Mouse (Mus musculus): Measurements from ENCODE around the gene Taok3. TPM values are rescaled to one million over a fixed set of nuclear protein-coding genes. Genes with fewer than 3 reads are reported as not detected.

The Taok3 gene
- polyA plus RNA-seq, 1 experiment from 2014 or later: 16.3 TPM

DNA sequence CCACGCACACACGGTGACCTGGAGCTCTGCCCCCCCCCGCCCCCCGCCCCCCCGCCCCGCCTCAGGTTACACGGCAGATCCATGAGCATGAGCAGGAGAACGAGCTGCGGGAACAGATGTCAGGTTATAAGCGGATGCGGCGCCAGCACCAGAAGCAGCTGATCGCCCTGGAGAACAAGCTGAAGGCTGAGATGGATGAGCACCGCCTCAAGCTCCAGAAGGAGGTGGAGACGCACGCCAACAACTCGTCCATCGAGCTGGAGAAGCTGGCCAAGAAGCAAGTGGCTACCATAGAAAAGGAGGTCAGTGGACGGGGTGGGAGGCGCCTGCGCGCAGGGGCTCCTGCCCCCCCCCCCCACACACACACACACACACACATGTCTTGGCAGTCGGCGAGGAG, 130.9 kb downstream of the Taok3 start:
- WGBS: 72% methylated on average over 20 of the region's 24 CpGs
- H3K36me3 ChIP-seq (ENCODE audit: control insufficient read depth, insufficient read depth, low read length): peaks cover 6% of the 10 kb centered on the region
- H3K27me3 ChIP-seq (ENCODE audit: control insufficient read depth, insufficient read depth, low read length): no peaks in the 10 kb centered on the region
- ATAC-seq (ENCODE audit: low FRiP score, low TSS enrichment): no peak
- H3K4me2 ChIP-seq (replicated peaks; ENCODE audit: low read depth, low read length): no peak overlapping the region
- no peaks in the 10 kb centered on the region for H3K9me3 ChIP-seq (ENCODE audit: control insufficient read depth, low read length)
- no peak overlapping the region for H3K9ac ChIP-seq (ENCODE audit: low read depth, low read length)
- H3K27ac ChIP-seq (ENCODE audit: low read depth, low read length): no peak overlapping the region
- H3K4me1 ChIP-seq (ENCODE audit: control insufficient read depth, insufficient read depth, low read length): no peaks in the 10 kb centered on the region
- no peak overlapping the region for H3K4me3 ChIP-seq (ENCODE audit: low read length)

GRCm38 (mm10) chr5:117251763-117252162, 131.8 kb downstream of the Taok3 start:
- H3K27me3 ChIP-seq (ENCODE audit: control insufficient read depth, insufficient read depth, low read length): no peaks in the 10 kb centered on the region
- ATAC-seq (ENCODE audit: low FRiP score, low TSS enrichment): no peak
- no peaks in the 10 kb centered on the region for H3K4me1 ChIP-seq (ENCODE audit: control insufficient read depth, insufficient read depth, low read length)
- H3K9me3 ChIP-seq (ENCODE audit: control insufficient read depth, low read length): no peaks in the 10 kb centered on the region
- WGBS: 89% methylated on average over 3 of the region's 3 CpGs
- H3K36me3 ChIP-seq (ENCODE audit: control insufficient read depth, insufficient read depth, low read length): peaks cover 9% of the 10 kb centered on the region
- no peak overlapping the region for H3K27ac ChIP-seq (ENCODE audit: low read depth, low read length)
- H3K9ac ChIP-seq (ENCODE audit: low read depth, low read length): no peak overlapping the region
- H3K4me3 ChIP-seq (ENCODE audit: low read length): no peak overlapping the region
- no peak overlapping the region for H3K4me2 ChIP-seq (replicated peaks; ENCODE audit: low read depth, low read length)

DNA sequence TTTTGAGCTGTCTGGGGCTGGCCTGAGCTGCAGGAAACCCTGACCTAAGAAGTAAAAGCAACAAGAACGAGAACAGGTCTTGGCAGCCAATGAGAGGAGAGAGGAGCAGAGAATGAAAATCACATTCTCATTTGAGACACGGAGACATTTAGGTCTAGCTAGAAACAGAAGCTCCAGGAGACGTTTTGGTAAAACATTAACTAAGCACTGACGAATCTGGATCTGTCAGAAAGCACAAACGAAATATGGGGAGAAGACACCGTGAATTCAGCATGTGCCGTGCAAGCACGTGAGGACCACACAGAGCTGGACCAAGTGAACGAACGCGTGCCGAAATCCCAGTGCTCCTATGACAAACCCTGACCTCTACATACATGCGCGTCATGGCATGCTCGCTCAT, 138.3 kb downstream of the Taok3 start:
- no peak overlapping the region for H3K27ac ChIP-seq (ENCODE audit: low read depth, low read length)
- no peak overlapping the region for H3K9ac ChIP-seq (ENCODE audit: low read depth, low read length)
- no peak overlapping the region for H3K4me2 ChIP-seq (replicated peaks; ENCODE audit: low read depth, low read length)
- ATAC-seq (ENCODE audit: low FRiP score, low TSS enrichment): no peak
- no peaks in the 10 kb centered on the region for H3K27me3 ChIP-seq (ENCODE audit: control insufficient read depth, insufficient read depth, low read length)
- 90% methylated on average over 15 of the region's 15 CpGs for WGBS
- H3K9me3 ChIP-seq (ENCODE audit: control insufficient read depth, low read length): no peaks in the 10 kb centered on the region
- H3K4me1 ChIP-seq (ENCODE audit: control insufficient read depth, insufficient read depth, low read length): no peaks in the 10 kb centered on the region
- peaks cover 9% of the 10 kb centered on the region for H3K36me3 ChIP-seq (ENCODE audit: control insufficient read depth, insufficient read depth, low read length)
- no peak overlapping the region for H3K4me3 ChIP-seq (ENCODE audit: low read length)

- H3K27me3 ChIP-seq (ENCODE audit: control insufficient read depth, insufficient read depth, low read length): no peaks in the 10 kb centered on the region
- no peak overlapping the region for H3K4me2 ChIP-seq (replicated peaks; ENCODE audit: low read depth, low read length)
- no peak overlapping the region for H3K4me3 ChIP-seq (ENCODE audit: low read length)
- H3K9ac ChIP-seq (ENCODE audit: low read depth, low read length): no peak overlapping the region
- WGBS: 89% methylated on average over 19 of the region's 21 CpGs
- H3K4me1 ChIP-seq (ENCODE audit: control insufficient read depth, insufficient read depth, low read length): no peaks in the 10 kb centered on the region
- H3K9me3 ChIP-seq (ENCODE audit: control insufficient read depth, low read length): no peaks in the 10 kb centered on the region
- H3K27ac ChIP-seq (ENCODE audit: low read depth, low read length): no peak overlapping the region
- peaks cover 6% of the 10 kb centered on the region; the same call in 1 of the 2 replicates for H3K36me3 ChIP-seq (ENCODE audit: control insufficient read depth, insufficient read depth, low read length)
- ATAC-seq (ENCODE audit: low FRiP score, low TSS enrichment): no peak
Observed at GRCm38 (mm10) chr5:117263566-117263965, 143.6 kb downstream of the Taok3 start.

- Histone ChIP-seq H3K4me1 (ENCODE audit: control insufficient read depth, insufficient read depth, low read length) (no peaks in the 10 kb centered on the region), H3K9ac (ENCODE audit: low read depth, low read length) (no peak overlapping the region), H3K27me3 (ENCODE audit: control insufficient read depth, insufficient read depth, low read length) (no peaks in the 10 kb centered on the region), H3K4me2 (replicated peaks; ENCODE audit: low read depth, low read length) (no peak overlapping the region), H3K27ac (ENCODE audit: low read depth, low read length) (no peak overlapping the region), H3K36me3 (ENCODE audit: control insufficient read depth, insufficient read depth, low read length) (peaks cover 6% of the 10 kb centered on the region; the same call in 1 of the 2 replicates), H3K9me3 (ENCODE audit: control insufficient read depth, low read length) (no peaks in the 10 kb centered on the region), H3K4me3 (ENCODE audit: low read length) (no peak overlapping the region)
- 42% methylated on average over 5 of the region's 5 CpGs for WGBS
- ATAC-seq (ENCODE audit: low FRiP score, low TSS enrichment): no peak
Observed at GRCm38 (mm10) chr5:117264701-117265100, 144.8 kb downstream of the Taok3 start.

DNA sequence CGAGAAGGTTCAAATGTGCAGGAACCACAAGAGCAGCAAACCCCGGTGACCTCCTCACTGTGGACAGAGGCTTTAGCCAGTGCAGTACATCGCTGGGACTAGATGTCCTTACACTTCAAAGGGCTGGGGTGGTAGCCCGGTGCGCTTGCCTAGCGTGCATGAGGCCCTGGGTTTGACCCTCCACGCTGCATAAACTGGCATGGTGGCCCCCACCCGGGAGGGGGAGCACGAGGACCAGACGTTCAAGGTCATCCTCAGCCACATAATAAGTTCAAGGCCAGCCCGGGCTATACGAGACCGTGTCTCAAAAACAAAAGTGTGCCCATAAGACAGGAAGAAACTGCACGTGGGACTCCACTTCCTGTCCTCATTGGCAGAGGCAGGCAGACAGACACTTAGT, 148.0 kb downstream of the Taok3 start:
- H3K4me2 ChIP-seq (replicated peaks; ENCODE audit: low read depth, low read length): no peak overlapping the region
- no peak overlapping the region for H3K9ac ChIP-seq (ENCODE audit: low read depth, low read length)
- no peaks in the 10 kb centered on the region for H3K9me3 ChIP-seq (ENCODE audit: control insufficient read depth, low read length)
- no peaks in the 10 kb centered on the region for H3K4me1 ChIP-seq (ENCODE audit: control insufficient read depth, insufficient read depth, low read length)
- ATAC-seq (ENCODE audit: low FRiP score, low TSS enrichment): no peak
- WGBS: 66% methylated on average over 14 of the region's 14 CpGs
- no peak overlapping the region for H3K27ac ChIP-seq (ENCODE audit: low read depth, low read length)
- no peak overlapping the region for H3K4me3 ChIP-seq (ENCODE audit: low read length)
- H3K27me3 ChIP-seq (ENCODE audit: control insufficient read depth, insufficient read depth, low read length): no peaks in the 10 kb centered on the region
- peaks cover 6% of the 10 kb centered on the region; the same call in 1 of the 2 replicates for H3K36me3 ChIP-seq (ENCODE audit: control insufficient read depth, insufficient read depth, low read length)

- ATAC-seq (ENCODE audit: low FRiP score, low TSS enrichment): no peak
- Histone ChIP-seq H3K4me2 (replicated peaks; ENCODE audit: low read depth, low read length) (no peak overlapping the region), H3K4me1 (ENCODE audit: control insufficient read depth, insufficient read depth, low read length) (no peaks in the 10 kb centered on the region), H3K36me3 (ENCODE audit: control insufficient read depth, insufficient read depth, low read length) (peaks cover 2% of the 10 kb centered on the region; the same call in 1 of the 2 replicates), H3K27me3 (ENCODE audit: control insufficient read depth, insufficient read depth, low read length) (no peaks in the 10 kb centered on the region), H3K9me3 (ENCODE audit: control insufficient read depth, low read length) (no peaks in the 10 kb centered on the region), H3K4me3 (ENCODE audit: low read length) (no peak overlapping the region), H3K9ac (ENCODE audit: low read depth, low read length) (no peak overlapping the region), H3K27ac (ENCODE audit: low read depth, low read length) (no peak overlapping the region)
- WGBS: 52% methylated on average over 5 of the region's 5 CpGs
Observed at GRCm38 (mm10) chr5:117268749-117269148, 148.8 kb downstream of the Taok3 start.

DNA sequence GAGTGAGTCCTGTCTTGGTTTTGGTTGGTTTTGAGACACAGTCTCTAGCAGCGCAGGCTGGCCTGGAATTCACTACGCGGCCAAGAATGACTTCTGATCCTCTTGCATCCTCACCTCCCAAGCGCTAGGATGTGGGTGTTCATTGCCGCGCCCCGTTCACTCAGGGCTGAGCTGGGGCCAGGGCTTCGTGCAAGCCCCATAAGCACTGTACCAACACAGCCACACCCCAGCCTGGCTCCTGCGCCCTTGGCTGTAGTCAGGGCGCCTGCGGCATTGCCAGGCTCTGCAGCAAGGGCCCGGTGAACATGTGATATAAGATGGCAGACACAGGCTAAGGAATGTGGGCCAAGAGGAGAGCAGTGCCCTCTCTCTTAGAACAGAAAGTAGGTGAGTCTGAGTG, 149.5 kb downstream of the Taok3 start:
- 91% methylated on average over 12 of the region's 12 CpGs for whole genome bisulfite sequencing
- Histone ChIP-seq H3K4me2 (replicated peaks; ENCODE audit: low read depth, low read length) (no peak overlapping the region), H3K36me3 (ENCODE audit: control insufficient read depth, insufficient read depth, low read length) (no peaks in the 10 kb centered on the region), H3K4me1 (ENCODE audit: control insufficient read depth, insufficient read depth, low read length) (no peaks in the 10 kb centered on the region), H3K9me3 (ENCODE audit: control insufficient read depth, low read length) (no peaks in the 10 kb centered on the region), H3K27ac (ENCODE audit: low read depth, low read length) (no peak overlapping the region), H3K27me3 (ENCODE audit: control insufficient read depth, insufficient read depth, low read length) (no peaks in the 10 kb centered on the region), H3K4me3 (ENCODE audit: low read length) (no peak overlapping the region), H3K9ac (ENCODE audit: low read depth, low read length) (no peak overlapping the region)
- no peak for ATAC-seq (ENCODE audit: low FRiP score, low TSS enrichment)

GRCm38 (mm10) chr5:117271945-117272344, 152.0 kb downstream of the Taok3 start:
- WGBS: 91% methylated on average over 14 of the region's 14 CpGs
- Histone ChIP-seq H3K27ac (ENCODE audit: low read depth, low read length) (no peak overlapping the region), H3K4me2 (replicated peaks; ENCODE audit: low read depth, low read length) (no peak overlapping the region), H3K9me3 (ENCODE audit: control insufficient read depth, low read length) (no peaks in the 10 kb centered on the region), H3K36me3 (ENCODE audit: control insufficient read depth, insufficient read depth, low read length) (no peaks in the 10 kb centered on the region), H3K27me3 (ENCODE audit: control insufficient read depth, insufficient read depth, low read length) (no peaks in the 10 kb centered on the region), H3K4me3 (ENCODE audit: low read length) (no peak overlapping the region), H3K4me1 (ENCODE audit: control insufficient read depth, insufficient read depth, low read length) (0 out of 2 replicates have a peak, but pooled peaks cover 3% of the 10 kb centered on the region), H3K9ac (ENCODE audit: low read depth, low read length) (no peak overlapping the region)
- ATAC-seq (ENCODE audit: low FRiP score, low TSS enrichment): no peak
